Mouse (Mus musculus): Measurements from ENCODE around the gene Mrrf.
A peak's percentile ranks its signal among the peaks of the same experiment; 100 is the strongest.

Mrrf gene

GRCm38 (mm10) chr2:36200813-36201212 lies 64.6 kb downstream of the Mrrf start:
- no peak for DNase-seq (ENCODE audit: low read depth, low spot score)

- peak; percentile 17 for DNase-seq (ENCODE audit: low read depth, low spot score)
These were observed 65.8 kb downstream of the Mrrf start for GRCm38 (mm10) chr2:36201756-36202610.

GRCm38 (mm10) chr2:36202611-36202880 lies 66.4 kb downstream of the Mrrf start:
- DNase-seq (ENCODE audit: low read depth, low spot score) = no peak

- peak; percentile 56 for DNase-seq (ENCODE audit: low read depth, low spot score)
These were observed 67.0 kb downstream of the Mrrf start for GRCm38 (mm10) chr2:36203011-36203825.

GRCm38 (mm10) chr2:36204595-36204994 lies 68.4 kb downstream of the Mrrf start:
- peak; percentile 12 for DNase-seq (ENCODE audit: low read depth, low spot score)

GRCm38 (mm10) chr2:36207071-36207470 lies 70.9 kb downstream of the Mrrf start:
- DNase-seq (ENCODE audit: low read depth, low spot score) = no peak

- DNase-seq (ENCODE audit: low read depth, low spot score) = peak; percentile 17
These were observed 74.6 kb downstream of the Mrrf start for GRCm38 (mm10) chr2:36210796-36211195.

GRCm38 (mm10) chr2:36211785-36212184 lies 75.6 kb downstream of the Mrrf start:
- no peak for DNase-seq (ENCODE audit: low read depth, low spot score)

GRCm38 (mm10) chr2:36213108-36213507 lies 76.9 kb downstream of the Mrrf start:
- DNase-seq (ENCODE audit: low read depth, low spot score) = no peak

GRCm38 (mm10) chr2:36214023-36214422 lies 77.8 kb downstream of the Mrrf start:
- DNase-seq (ENCODE audit: low read depth, low spot score) = peak; percentile 83

GRCm38 (mm10) chr2:36214425-36214824 lies 78.2 kb downstream of the Mrrf start:
- peak; percentile 63 for DNase-seq (ENCODE audit: low read depth, low spot score)

GRCm38 (mm10) chr2:36215203-36215739 lies 79.1 kb downstream of the Mrrf start:
- no peak for DNase-seq (ENCODE audit: low read depth, low spot score)

GRCm38 (mm10) chr2:36216546-36216945 lies 80.4 kb downstream of the Mrrf start:
- DNase-seq (ENCODE audit: low read depth, low spot score) = no peak

GRCm38 (mm10) chr2:36216953-36217573 lies 80.9 kb downstream of the Mrrf start:
- no peak for DNase-seq (ENCODE audit: low read depth, low spot score)

GRCm38 (mm10) chr2:36217692-36218233 lies 81.6 kb downstream of the Mrrf start:
- DNase-seq (ENCODE audit: low read depth, low spot score) = no peak

GRCm38 (mm10) chr2:36220106-36220505 lies 83.9 kb downstream of the Mrrf start:
- no peak for DNase-seq (ENCODE audit: low read depth, low spot score)

- DNase-seq (ENCODE audit: low read depth, low spot score) = no peak
These were observed 84.7 kb downstream of the Mrrf start for GRCm38 (mm10) chr2:36220891-36221290.

GRCm38 (mm10) chr2:36222168-36222848 lies 86.1 kb downstream of the Mrrf start:
- DNase-seq (ENCODE audit: low read depth, low spot score) = peak; percentile 91

- no peak for DNase-seq (ENCODE audit: low read depth, low spot score)
These were observed 87.2 kb downstream of the Mrrf start for GRCm38 (mm10) chr2:36223436-36223835.

GRCm38 (mm10) chr2:36224153-36224552 lies 88.0 kb downstream of the Mrrf start:
- no peak for DNase-seq (ENCODE audit: low read depth, low spot score)

GRCm38 (mm10) chr2:36224599-36224998 lies 88.4 kb downstream of the Mrrf start:
- peak; percentile 19 for DNase-seq (ENCODE audit: low read depth, low spot score)
